Mouse (Mus musculus) ovary, postnatal 10 days (tissue): Measurements from ENCODE around the gene Proser2.
"Not testable (repeated sequence)": the region's sequence is repeated elsewhere in the genome, so short reads cannot be mapped to it uniquely, and the experiment has no call there.

Experiments used
- DNase-seq: peaks from one replicate; pipeline ENCODE4 v3.0.0; 2022; ENCODE audit warnings: low spot score

Gene Proser2

GRCm38 (mm10) chr2:6128881-6129280 is 1.1 kb downstream of the Proser2 start:
- DNase-seq, result no peak

- no peak for DNase-seq
Measured at GRCm38 (mm10) chr2:6128136-6128805, 1.7 kb downstream of the Proser2 start.

GRCm38 (mm10) chr2:6123046-6123445 is 7.0 kb downstream of the Proser2 start:
- no peak for DNase-seq

GRCm38 (mm10) chr2:6121091-6121490 is 8.9 kb downstream of the Proser2 start:
- DNase-seq, result no peak

- no peak for DNase-seq
Measured at GRCm38 (mm10) chr2:6118246-6118645, 11.8 kb downstream of the Proser2 start.

GRCm38 (mm10) chr2:6113792-6114191 is 16.2 kb downstream of the Proser2 start:
- no peak for DNase-seq

- DNase-seq, result no peak
Measured at GRCm38 (mm10) chr2:6112619-6113018, 17.4 kb downstream of the Proser2 start.

- no peak for DNase-seq
Measured at GRCm38 (mm10) chr2:6105437-6105836, 24.6 kb downstream of the Proser2 start.

GRCm38 (mm10) chr2:6100755-6101154 is 29.3 kb downstream of the Proser2 start:
- DNase-seq, result no peak

GRCm38 (mm10) chr2:6100027-6100749 is 29.8 kb downstream of the Proser2 start:
- no peak for DNase-seq

- no peak for DNase-seq
Measured at GRCm38 (mm10) chr2:6099443-6099842, 30.6 kb downstream of the Proser2 start.

GRCm38 (mm10) chr2:6098924-6099323 is 31.1 kb downstream of the Proser2 start:
- DNase-seq, result no peak

GRCm38 (mm10) chr2:6097113-6097716 is 32.8 kb downstream of the Proser2 start:
- DNase-seq, result no peak

GRCm38 (mm10) chr2:6089941-6090340 is 40.1 kb downstream of the Proser2 start:
- DNase-seq, result not testable (repeated sequence)

- DNase-seq, result no peak
Measured at GRCm38 (mm10) chr2:6087151-6087550, 42.9 kb downstream of the Proser2 start.

GRCm38 (mm10) chr2:6085622-6086530 is 44.1 kb downstream of the Proser2 start:
- no peak for DNase-seq

- DNase-seq, result no peak
Measured at GRCm38 (mm10) chr2:6083696-6084095, 46.3 kb downstream of the Proser2 start.

GRCm38 (mm10) chr2:6082615-6083014 is 47.4 kb downstream of the Proser2 start:
- no peak for DNase-seq

- no peak for DNase-seq
Measured at GRCm38 (mm10) chr2:6081108-6081507, 48.9 kb downstream of the Proser2 start.

- DNase-seq, result no peak
Measured at GRCm38 (mm10) chr2:6080037-6080436, 50.0 kb downstream of the Proser2 start.

GRCm38 (mm10) chr2:6075530-6075896 is 54.5 kb downstream of the Proser2 start:
- no peak for DNase-seq

- no peak for DNase-seq
Measured at GRCm38 (mm10) chr2:6074891-6075529, 55.0 kb downstream of the Proser2 start.
